In genomic region chr17:87351241-87352105, GRCm38 (mm10) we compare ENCODE assay signal across 9 mouse cellular contexts.
DNase-seq lines count a peak whose midpoint lies in the region; ATAC-seq and TF ChIP-seq lines count a peak whose summit lies in the region.
"Had no signal": no experiment of that assay in that cellular context is flagged by ENCODE, and none has a peak within 500 bp of the region (broad histone marks: within the 10 kb centered on the region; RNA-seq: fewer than 3 reads in every experiment).

No protein-coding gene starts in this region.

- H3K27me3 ChIP-seq in heart, embryonic 11.5 days (ENCODE audit: control insufficient read depth, insufficient read depth, low read length) = no peaks in the 10 kb centered on the region
- no peaks in the 10 kb centered on the region for H3K27me3 ChIP-seq in neural tube, embryonic 13.5 days
- H3K27me3 ChIP-seq in forebrain, embryonic 15.5 days = no peaks in the 10 kb centered on the region
- H3K27me3 ChIP-seq: megakaryocyte, embryonic 14.5 days had no signal

- peaks cover 2 to 33% of the 10 kb centered on the region in 2 experiments; a peak in 2 of 4 replicates for H3K4me1 ChIP-seq in ES-E14 (ENCODE audit: control insufficient read depth in 2 of 2, insufficient read depth in 2 of 2, low read length in 2 of 2, poor library complexity in 1 of 2)
- H3K4me1 ChIP-seq in heart, embryonic 11.5 days (ENCODE audit: control insufficient read depth, insufficient read depth, low read length) = peaks cover 23% of the 10 kb centered on the region
- peaks cover 52% of the 10 kb centered on the region for H3K4me1 ChIP-seq in neural tube, embryonic 13.5 days (replicated peaks)
- H3K4me1 ChIP-seq in forebrain, embryonic 15.5 days = peaks cover 7% of the 10 kb centered on the region; the same call in 1 of the 2 replicates

- peak overlapping the region; percentile 37 for H3K4me2 ChIP-seq in heart, embryonic 11.5 days
- no peak overlapping the region for H3K4me2 ChIP-seq in neural tube, embryonic 13.5 days
- H3K4me2 ChIP-seq in forebrain, embryonic 15.5 days (replicated peaks) = no peak overlapping the region

- 13% methylated on average over 20 of the region's 20 CpGs for WGBS in heart, embryonic 11.5 days (ENCODE audit: insufficient replicate concordance)
- 28% methylated on average over 20 of the region's 20 CpGs for WGBS in neural tube, embryonic 13.5 days
- 43% methylated on average over 20 of the region's 20 CpGs for WGBS in forebrain, embryonic 15.5 days

- ATAC-seq in heart, embryonic 11.5 days (replicated peaks; ENCODE audit: insufficient number of reproducible peaks, low FRiP score, low TSS enrichment) = no peak
- ATAC-seq in neural tube, embryonic 13.5 days (ENCODE audit: low read depth) = no peak
- ATAC-seq in frontal cortex, adult (ENCODE audit: low TSS enrichment) = no peak
- no peak for ATAC-seq in forebrain, embryonic 15.5 days (replicated peaks)

- no peak overlapping the region for H3K9ac ChIP-seq in ES-E14 (ENCODE audit: insufficient read depth, low read depth, low read length, poor library complexity, severe bottlenecking)
- no peak overlapping the region; the same call in 1 of the 2 replicates for H3K9ac ChIP-seq in heart, embryonic 11.5 days (ENCODE audit: low read depth, low read length)
- H3K9ac ChIP-seq in neural tube, embryonic 13.5 days = 0 out of 2 replicates have a peak overlapping the region, but pooled peaks have one; percentile 17
- no peak overlapping the region for H3K9ac ChIP-seq in forebrain, embryonic 15.5 days (replicated peaks)

- H3K27ac ChIP-seq in ES-E14 (ENCODE audit: insufficient read depth, low read depth, low read length, poor library complexity, severe bottlenecking) = peak overlapping the region; percentile 49; the same call in 1 of the 2 replicates
- peak overlapping the region; percentile 54 for H3K27ac ChIP-seq in heart, embryonic 11.5 days (ENCODE audit: low read depth, low read length)
- H3K27ac ChIP-seq in neural tube, embryonic 13.5 days (replicated peaks) = no peak overlapping the region
- no peak overlapping the region for H3K27ac ChIP-seq in forebrain, embryonic 15.5 days (replicated peaks)

- DNase-seq in ES-E14 (ENCODE audit: low read depth, low spot score) = no peak
- peak; percentile 81 for DNase-seq in cerebellum, adult 9-11 months
- DNase-seq in kidney, adult 8-10 months = peak; percentile 87 to 92
- DNase-seq in layer of hippocampus, postnatal 25 days (ENCODE audit: extremely low spot score in 1 of 2, low spot score in 1 of 2) = no peak

- H3K9me3 ChIP-seq in ES-E14 (ENCODE audit: control insufficient read depth, insufficient read depth, low read depth, low read length) = no peaks in the 10 kb centered on the region
- H3K9me3 ChIP-seq in heart, embryonic 11.5 days (replicated peaks; ENCODE audit: control insufficient read depth, low read length) = no peaks in the 10 kb centered on the region
- H3K9me3 ChIP-seq in neural tube, embryonic 13.5 days = no peaks in the 10 kb centered on the region
- H3K9me3 ChIP-seq in forebrain, embryonic 15.5 days = no peaks in the 10 kb centered on the region
- H3K9me3 ChIP-seq: megakaryocyte, embryonic 14.5 days had no signal

- in situ Hi-C loops in ES-E14 (cut with MboI; ENCODE audit: low sequenced_read_pairs in 2 of 2, unreplicated experiment in 2 of 2) = no loop called here

- H3K4me3 ChIP-seq in ES-E14 (ENCODE audit: insufficient read depth in 1 of 2, low read depth in 1 of 2, low read length in 2 of 2, poor library complexity in 1 of 2, severe bottlenecking in 1 of 2) = no peak overlapping the region
- H3K4me3 ChIP-seq in heart, embryonic 11.5 days (ENCODE audit: low read depth, low read length) = no peak overlapping the region
- H3K4me3 ChIP-seq in neural tube, embryonic 13.5 days = no peak overlapping the region
- H3K4me3 ChIP-seq in forebrain, embryonic 15.5 days = no peak overlapping the region
- H3K4me3 ChIP-seq: megakaryocyte, embryonic 14.5 days had no signal

- H3K36me3 ChIP-seq in ES-E14 (ENCODE audit: control insufficient read depth, insufficient read depth, low read length, poor library complexity, severe bottlenecking) = no peaks in the 10 kb centered on the region; the same call in 1 of the 2 replicates
- H3K36me3 ChIP-seq in heart, embryonic 11.5 days (ENCODE audit: control insufficient read depth, insufficient read depth, low read length) = no peaks in the 10 kb centered on the region
- no peaks in the 10 kb centered on the region for H3K36me3 ChIP-seq in neural tube, embryonic 13.5 days
- no peaks in the 10 kb centered on the region for H3K36me3 ChIP-seq in forebrain, embryonic 15.5 days

TF ChIP-seq in ES-E14, 5 proteins besides CTCF, POLR2A, EP300 and RAD21:
- TF ChIP-seq MAFK (IDR thresholded peaks at IDR 0.05; ENCODE audit: insufficient read depth, low read depth, low read length) (no peak), ZC3H11A (IDR thresholded peaks at IDR 0.05; ENCODE audit: borderline replicate concordance, low read depth, low read length) (no peak), HCFC1 (IDR thresholded peaks at IDR 0.05; ENCODE audit: borderline replicate concordance, insufficient read depth, low read length) (no peak), ZNF384 (IDR thresholded peaks at IDR 0.05; ENCODE audit: low read depth, low read length) (no peak), CHD2 (IDR thresholded peaks at IDR 0.05; ENCODE audit: low read depth, low read length) (no peak)
TF ChIP-seq in ES-E14: peak in this region for 0.

Comparison
In these comparisons a context has a peak if more than half of its experiments do, and no peak if none do; other contexts are left out.
1. DNase-seq: peak in cerebellum, adult 9-11 months (single experiment) and kidney, adult 8-10 months (2 of 2); none in ES-E14 (single experiment) and layer of hippocampus, postnatal 25 days (0 of 2).
2. H3K27ac ChIP-seq: peak in ES-E14 (single experiment) and heart, embryonic 11.5 days (single experiment); none in neural tube, embryonic 13.5 days (single experiment) and forebrain, embryonic 15.5 days (single experiment).